Mouse (Mus musculus): Measurements from ENCODE around the gene Gltpd2. TPM values are rescaled to one million over a fixed set of nuclear protein-coding genes. Genes with fewer than 3 reads are reported as not detected.
"Not testable (repeated sequence)": the region's sequence is repeated elsewhere in the genome, so short reads cannot be mapped to it uniquely, and the experiment has no call there.

Gltpd2 gene
- total RNA-seq, 2 experiments from 2014 or later, result not detected

- no peak overlapping the region for H3K4me3 ChIP-seq
- DNase-seq, result peak; percentile 78
- intact Hi-C loops (cut with DNase I), result loop anchor here (1.0 to 2.0 kb wide), 3 partner anchors 54 to 92 kb away; no protein-coding TSS in a partner anchor
- TF ChIP-seq CTCF (IDR thresholded peaks at IDR 0.05), result peak; percentile 78
- H3K27ac ChIP-seq, result no peak overlapping the region
Measured at GRCm38 (mm10) chr11:70506385-70506784, 12.6 kb upstream of the Gltpd2 start.

GRCm38 (mm10) chr11:70506962-70507515, 12.0 kb upstream of the Gltpd2 start:
- Histone ChIP-seq H3K4me3 (no peak overlapping the region), H3K27ac (no peak overlapping the region)
- intact Hi-C loops (cut with DNase I), result loop anchor here (1.0 to 2.0 kb wide), 3 partner anchors 54 to 93 kb away; no protein-coding TSS in a partner anchor
- no peak for DNase-seq
- TF ChIP-seq CTCF (IDR thresholded peaks at IDR 0.05), result no peak

- H3K4me3 ChIP-seq, result no peak overlapping the region
- intact Hi-C loops (cut with DNase I), result no loop called here
- H3K27ac ChIP-seq, result no peak overlapping the region
- TF ChIP-seq CTCF (IDR thresholded peaks at IDR 0.05), result peak; percentile 55
- peak; percentile 52 for DNase-seq
Measured at GRCm38 (mm10) chr11:70509753-70510564, 9.0 kb upstream of the Gltpd2 start.

GRCm38 (mm10) chr11:70511242-70511641, 7.8 kb upstream of the Gltpd2 start:
- DNase-seq, result no peak
- no peak overlapping the region for H3K27ac ChIP-seq
- intact Hi-C loops (cut with DNase I), result no loop called here
- no peak for TF ChIP-seq CTCF (IDR thresholded peaks at IDR 0.05)
- no peak overlapping the region for H3K4me3 ChIP-seq

- H3K27ac ChIP-seq, result no peak overlapping the region
- no peak overlapping the region for H3K4me3 ChIP-seq
- no peak for DNase-seq
- TF ChIP-seq CTCF (IDR thresholded peaks at IDR 0.05), result no peak
- intact Hi-C loops (cut with DNase I), result no loop called here
Measured at GRCm38 (mm10) chr11:70511825-70512224, 7.2 kb upstream of the Gltpd2 start.

GRCm38 (mm10) chr11:70512709-70513342, 6.2 kb upstream of the Gltpd2 start:
- no peak for DNase-seq
- peak overlapping the region; percentile 31; the same call in 1 of the 2 replicates for H3K27ac ChIP-seq

GRCm38 (mm10) chr11:70513520-70513919, 5.5 kb upstream of the Gltpd2 start:
- no peak overlapping the region for H3K4me3 ChIP-seq
- intact Hi-C loops (cut with DNase I), result no loop called here
- peak overlapping the region; percentile 31 for H3K27ac ChIP-seq
- TF ChIP-seq CTCF (IDR thresholded peaks at IDR 0.05), result no peak
- peak; percentile 62 for DNase-seq

More at GRCm38 (mm10) chr11:70512709-70513342, 6.2 kb upstream of the Gltpd2 start:
- intact Hi-C loops (cut with DNase I), result no loop called here
- TF ChIP-seq CTCF (IDR thresholded peaks at IDR 0.05), result no peak
- no peak overlapping the region for H3K4me3 ChIP-seq

- DNase-seq, result no peak
- no peak within 1 kb of the TSS for H3K4me3 ChIP-seq
- no peak for TF ChIP-seq CTCF (IDR thresholded peaks at IDR 0.05)
- intact Hi-C loops (cut with DNase I), result no loop called here
- peak within 1 kb of the TSS; percentile 31 for H3K27ac ChIP-seq
Measured at GRCm38 (mm10) chr11:70514288-70514687, 4.7 kb upstream of the Gltpd2 start, which contains the start of gene Vmo1. Gene Vmo1, minus strand, starts transcription at chr11:70514616.

- intact Hi-C loops (cut with DNase I), result loop anchor here (1.0 to 2.0 kb wide), 2 partner anchors 89 to 238 kb away; no protein-coding TSS in a partner anchor
- Histone ChIP-seq H3K4me3 (no peak overlapping the region), H3K27ac (no peak overlapping the region)
- TF ChIP-seq CTCF (IDR thresholded peaks at IDR 0.05), result peak; percentile 88
- DNase-seq, result no peak
Measured at GRCm38 (mm10) chr11:70516352-70516751, 2.6 kb upstream of the Gltpd2 start.

- intact Hi-C loops (cut with DNase I), result no loop called here
- no peak for DNase-seq
- H3K27ac ChIP-seq, result no peak overlapping the region
- no peak for TF ChIP-seq CTCF (IDR thresholded peaks at IDR 0.05)
- H3K4me3 ChIP-seq, result no peak overlapping the region
Measured at GRCm38 (mm10) chr11:70518436-70518835, 560 bp upstream of the Gltpd2 start.

- peak overlapping the region; percentile 71 for H3K4me3 ChIP-seq
- peak; percentile 69 for DNase-seq
- intact Hi-C loops (cut with DNase I), result no loop called here
- TF ChIP-seq CTCF (IDR thresholded peaks at IDR 0.05), result peak; percentile 33; the same call in 1 of the 2 replicates
- H3K27ac ChIP-seq, result peak overlapping the region; percentile 83
Measured at GRCm38 (mm10) chr11:70520178-70520769, 1.3 kb downstream of the Gltpd2 start.

- DNase-seq, H3K4me3 ChIP-seq: not testable (repeated sequence)
- 0 out of 2 replicates have a peak, but pooled peaks have one; percentile 7 for TF ChIP-seq CTCF (IDR thresholded peaks at IDR 0.05)
Measured at GRCm38 (mm10) chr11:70523306-70523989, 4.5 kb downstream of the Gltpd2 start.

More at GRCm38 (mm10) chr11:70523306-70523989, 4.5 kb downstream of the Gltpd2 start:
- intact Hi-C loops (cut with DNase I); H3K27ac ChIP-seq: not testable (repeated sequence)

Measured in gastrocnemius, adult 2 months (tissue).